Mouse (Mus musculus): Measurements from ENCODE around the gene Cldn8.

Cldn8 gene

GRCm38 (mm10) chr16:88563045-88563913 is at the start of gene Cldn8:
Gene Cldn8, minus strand, starts transcription at chr16:88563183.
- DNase-seq: no peak

GRCm38 (mm10) chr16:88612712-88613111 is 49.7 kb upstream of the Cldn8 start:
- no peak for DNase-seq

GRCm38 (mm10) chr16:88611922-88612321 is 48.9 kb upstream of the Cldn8 start, which contains the start of gene Krtap24-1:
Gene Krtap24-1, minus strand, starts transcription at chr16:88612279.
- no peak for DNase-seq

GRCm38 (mm10) chr16:88604570-88604969 is 41.6 kb upstream of the Cldn8 start:
- no peak for DNase-seq

- no peak for DNase-seq
These were observed 39.5 kb upstream of the Cldn8 start for GRCm38 (mm10) chr16:88602464-88602863.

GRCm38 (mm10) chr16:88600303-88600702 is 37.3 kb upstream of the Cldn8 start:
- no peak for DNase-seq

GRCm38 (mm10) chr16:88599504-88600237 is 36.7 kb upstream of the Cldn8 start:
- no peak for DNase-seq

GRCm38 (mm10) chr16:88592758-88593157 is 29.8 kb upstream of the Cldn8 start:
- no peak for DNase-seq

GRCm38 (mm10) chr16:88583338-88583737 is 20.4 kb upstream of the Cldn8 start:
- no peak for DNase-seq

GRCm38 (mm10) chr16:88575885-88576679 is 13.1 kb upstream of the Cldn8 start:
- DNase-seq: no peak

- no peak for DNase-seq
These were observed 10.0 kb upstream of the Cldn8 start for GRCm38 (mm10) chr16:88572904-88573404.

- DNase-seq: no peak
These were observed 7.2 kb upstream of the Cldn8 start for GRCm38 (mm10) chr16:88570136-88570535.

- no peak for DNase-seq
These were observed 6.7 kb upstream of the Cldn8 start for GRCm38 (mm10) chr16:88569732-88570131.

- DNase-seq: no peak
These were observed 6.1 kb upstream of the Cldn8 start for GRCm38 (mm10) chr16:88569096-88569495.

GRCm38 (mm10) chr16:88561617-88562164 is 1.3 kb downstream of the Cldn8 start:
- DNase-seq: no peak

GRCm38 (mm10) chr16:88542488-88542887 is 20.5 kb downstream of the Cldn8 start:
- no peak for DNase-seq

- DNase-seq: no peak
These were observed 23.0 kb downstream of the Cldn8 start for GRCm38 (mm10) chr16:88539841-88540487.

- DNase-seq: no peak
These were observed 51.6 kb downstream of the Cldn8 start for GRCm38 (mm10) chr16:88511348-88511747.

All from cerebellum, adult 11-12 months (tissue).